Mouse (Mus musculus) mesoderm, embryonic 11.5 days (tissue): Measurements from ENCODE around the gene Hrasls5.
A peak's percentile ranks its signal among the peaks of the same experiment; 100 is the strongest.

Source experiments
- DNase-seq: peaks from one replicate; pipeline ENCODE4 v3.0.0-alpha.2; 2012; ENCODE audit warnings: low read depth, low spot score

Gene Hrasls5

GRCm38 (mm10) chr19:7606801-7607689 is 5.3 kb upstream of the Hrasls5 start, which contains the start of gene Lgals12:
Lgals12 (minus strand) TSS chr19:7607193.
- peak; percentile 9 for DNase-seq

DNA sequence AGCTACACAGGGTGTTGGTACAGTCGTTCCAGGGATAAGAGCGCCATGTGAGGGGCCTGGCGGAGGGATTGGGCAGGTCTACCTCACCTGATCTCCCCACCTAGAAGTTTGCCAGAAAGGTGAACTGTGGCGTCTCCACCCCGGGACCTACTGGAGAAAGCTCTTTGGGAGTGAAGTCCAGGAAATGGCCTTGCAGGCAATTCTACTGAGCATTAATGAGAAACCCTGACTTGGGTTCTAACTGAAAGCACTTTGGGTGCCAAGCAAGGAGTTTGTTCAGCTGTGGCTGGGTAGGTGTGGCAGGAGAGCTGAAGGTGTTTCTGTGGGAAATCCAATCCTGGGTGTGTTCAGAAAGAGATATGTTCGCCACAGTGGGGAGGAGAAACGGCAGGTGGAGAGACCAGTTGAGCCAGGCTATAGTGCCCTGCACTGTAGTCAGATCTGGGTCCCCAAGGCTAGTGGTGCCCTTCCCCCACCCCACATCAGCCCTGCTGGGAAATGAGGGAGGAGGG is 4.6 kb upstream of the Hrasls5 start:
- no peak for DNase-seq

GRCm38 (mm10) chr19:7613151-7613550 is 810 bp downstream of the Hrasls5 start:
- no peak for DNase-seq

- DNase-seq, result no peak
Measured at GRCm38 (mm10) chr19:7616231-7616930, 4.0 kb downstream of the Hrasls5 start.

GRCm38 (mm10) chr19:7617085-7617484 is 4.7 kb downstream of the Hrasls5 start:
- no peak for DNase-seq

- DNase-seq, result peak; percentile 79
Measured at GRCm38 (mm10) chr19:7617696-7618095, 5.4 kb downstream of the Hrasls5 start.

DNA sequence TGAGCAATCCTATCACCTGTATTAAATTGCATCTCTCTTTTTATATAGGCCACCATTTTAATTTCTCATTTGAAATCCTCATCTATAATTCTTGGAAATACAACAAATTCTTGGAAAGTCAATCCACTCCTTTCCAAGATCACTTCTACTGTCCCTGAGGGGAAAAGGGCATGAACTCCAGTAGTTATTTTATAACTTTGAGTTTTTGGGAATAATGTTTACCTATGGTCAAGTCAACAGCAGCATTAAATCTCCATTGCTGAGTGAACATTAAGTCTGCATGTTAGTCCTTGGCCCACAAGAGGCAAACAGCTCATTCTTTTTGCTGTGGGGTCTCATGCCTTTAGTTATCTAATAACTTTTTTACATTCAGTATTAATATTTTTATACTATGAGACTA is 20.7 kb downstream of the Hrasls5 start:
- no peak for DNase-seq

DNA sequence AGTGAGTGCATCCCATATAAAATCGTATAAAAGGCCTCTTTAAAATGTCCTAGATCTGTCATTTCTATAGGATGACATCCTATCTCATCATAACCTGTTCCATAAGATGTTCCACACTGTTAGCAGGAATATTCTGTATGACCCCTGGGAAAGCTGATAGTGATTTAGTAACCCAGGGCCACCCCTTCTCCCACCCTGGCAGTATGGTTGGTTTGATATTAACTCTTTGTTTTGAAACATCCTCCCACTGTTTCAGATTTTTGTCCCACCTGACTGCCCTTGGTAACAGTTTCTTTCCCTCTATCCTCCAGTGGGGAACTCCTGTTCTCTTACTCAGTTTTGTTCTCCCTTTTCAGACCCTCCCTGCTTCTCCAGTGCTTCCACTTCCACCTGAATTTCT is 21.4 kb downstream of the Hrasls5 start:
- DNase-seq, result no peak

- DNase-seq, result no peak
Measured at GRCm38 (mm10) chr19:7648913-7649666, 36.7 kb downstream of the Hrasls5 start.

- DNase-seq, result no peak
Measured at GRCm38 (mm10) chr19:7672033-7672432, 59.7 kb downstream of the Hrasls5 start.

- no peak for DNase-seq
Measured at GRCm38 (mm10) chr19:7687988-7688387, 75.6 kb downstream of the Hrasls5 start.
